Mouse (Mus musculus): Measurements from ENCODE around the gene Rhbdf1.

GRCm38 (mm10) chr11:32237411-32237795 is 15.3 kb upstream of the Rhbdf1 start:
- TF ChIP-seq CTCF (IDR thresholded peaks at IDR 0.05; ENCODE audit: borderline replicate concordance, extremely low read depth, insufficient read depth, insufficient read length): no peak
- TF ChIP-seq POLR2A (IDR thresholded peaks at IDR 0.05; ENCODE audit: borderline replicate concordance, extremely low read depth, insufficient read depth, insufficient read length, poor library complexity, severe bottlenecking): no peak

Measured in brain, embryonic 14.5 days (tissue).